25 mouse cellular contexts compared by ENCODE assay signal in genomic region chr6:95535191-95535590, GRCm38 (mm10).
"Had no signal": no experiment of that assay in that cellular context is flagged by ENCODE, and none has a peak within 500 bp of the region (broad histone marks: within the 10 kb centered on the region; RNA-seq: fewer than 3 reads in every experiment).

No protein-coding gene starts in this region.

- DNase-seq: gastrocnemius, adult 2 months; gastrocnemius, postnatal 10 days; gastrocnemius, postnatal 25 days; heart, adult 18-20 months; heart, postnatal 10 days; heart, postnatal 4 days; kidney, adult 18-20 months; kidney, adult 8-10 months; kidney, postnatal 10 days; kidney, postnatal 25 days; kidney, postnatal 4 days; liver had no signal

- H3K27ac ChIP-seq: gastrocnemius, adult 2 months; heart, embryonic 10.5 days; hindbrain, embryonic 10.5 days; hindbrain, embryonic 12.5 days; hindbrain, embryonic 14.5 days; intestine, embryonic 15.5 days; layer of hippocampus, adult 2 months; left cerebral cortex, adult 2 months; limb, embryonic 10.5 days; limb, embryonic 12.5 days had no signal

- H3K4me3 ChIP-seq: gastrocnemius, adult 2 months; heart, embryonic 10.5 days; heart, embryonic 12.5 days; hindbrain, embryonic 10.5 days; hindbrain, embryonic 12.5 days; intestine, embryonic 15.5 days; layer of hippocampus, adult 2 months; left cerebral cortex, adult 2 months; limb, embryonic 10.5 days; limb, embryonic 12.5 days had no signal

- H3K9ac ChIP-seq: heart, embryonic 12.5 days; hindbrain, embryonic 12.5 days; hindbrain, embryonic 14.5 days; intestine, embryonic 15.5 days; limb, embryonic 12.5 days had no signal

- H3K27me3 ChIP-seq: heart, embryonic 12.5 days; hindbrain, embryonic 12.5 days; intestine, embryonic 15.5 days; limb, embryonic 12.5 days had no signal

- H3K4me1 ChIP-seq: heart, embryonic 10.5 days; heart, embryonic 12.5 days; hindbrain, embryonic 10.5 days; hindbrain, embryonic 12.5 days; intestine, embryonic 15.5 days; limb, embryonic 10.5 days; limb, embryonic 12.5 days had no signal

- H3K36me3 ChIP-seq: heart, embryonic 10.5 days; heart, embryonic 12.5 days; hindbrain, embryonic 10.5 days; hindbrain, embryonic 12.5 days; intestine, embryonic 15.5 days; limb, embryonic 10.5 days; limb, embryonic 12.5 days had no signal

- H3K9me3 ChIP-seq: heart, embryonic 10.5 days; heart, embryonic 12.5 days; hindbrain, embryonic 10.5 days; hindbrain, embryonic 12.5 days; intestine, embryonic 15.5 days; limb, embryonic 10.5 days; limb, embryonic 12.5 days had no signal

- H3K4me2 ChIP-seq: heart, embryonic 12.5 days; hindbrain, embryonic 12.5 days; hindbrain, embryonic 14.5 days; intestine, embryonic 15.5 days; limb, embryonic 12.5 days had no signal

- ATAC-seq: hindbrain, embryonic 16.5 days; inflammation-experienced regulatory T-cells, adult 6 months; intestine, embryonic 15.5 days; intestine, postnatal 0 days had no signal
